Mouse (Mus musculus): ENCODE measurements around the gene Grasp. TPM values are rescaled to one million over a fixed set of nuclear protein-coding genes. Genes with fewer than 3 reads are reported as not detected.

The Grasp gene
- polyA plus RNA-seq, 1 experiment from 2014 or later: 6.1 TPM

- H3K36me3 ChIP-seq (ENCODE audit: control insufficient read depth, insufficient read depth, low read length): peaks cover 3% of the 10 kb centered on the region
- H3K9me3 ChIP-seq (ENCODE audit: control insufficient read depth, low read length): no peaks in the 10 kb centered on the region
- H3K4me3 ChIP-seq (ENCODE audit: low read length): no peak overlapping the region
- no peaks in the 10 kb centered on the region for H3K27me3 ChIP-seq (ENCODE audit: control insufficient read depth, insufficient read depth, low read depth, low read length)
- H3K9ac ChIP-seq (ENCODE audit: low read length): no peak overlapping the region
- WGBS: 12% methylated on average over 3 of the region's 3 CpGs
- 0 out of 2 replicates have a peak overlapping the region, but pooled peaks have one; percentile 40 for H3K27ac ChIP-seq (ENCODE audit: low read length)
- peaks cover 48% of the 10 kb centered on the region for H3K4me1 ChIP-seq (replicated peaks; ENCODE audit: control insufficient read depth, insufficient read depth, low read length)
- H3K4me2 ChIP-seq (ENCODE audit: low read depth, low read length): no peak overlapping the region
- ATAC-seq (ENCODE audit: low read depth): no peak
Measured at GRCm38 (mm10) chr15:101236878-101237277, 12.9 kb downstream of the Grasp start.

GRCm38 (mm10) chr15:101238885-101239511 is 15.0 kb downstream of the Grasp start:
- no peaks in the 10 kb centered on the region for H3K9me3 ChIP-seq (ENCODE audit: control insufficient read depth, low read length)
- peak overlapping the region; percentile 57 for H3K4me2 ChIP-seq (ENCODE audit: low read depth, low read length)
- no peak overlapping the region for H3K27ac ChIP-seq (ENCODE audit: low read length)
- WGBS: 4% methylated on average over 27 of the region's 28 CpGs
- H3K4me3 ChIP-seq (ENCODE audit: low read length): peak overlapping the region; percentile 26
- peak overlapping the region; percentile 55 for H3K9ac ChIP-seq (ENCODE audit: low read length)
- H3K36me3 ChIP-seq (ENCODE audit: control insufficient read depth, insufficient read depth, low read length): no peaks in the 10 kb centered on the region
- ATAC-seq (ENCODE audit: low read depth): peak; percentile 18; the same call in 1 of the 2 replicates
- no peaks in the 10 kb centered on the region for H3K27me3 ChIP-seq (ENCODE audit: control insufficient read depth, insufficient read depth, low read depth, low read length)
- peaks cover 33% of the 10 kb centered on the region for H3K4me1 ChIP-seq (replicated peaks; ENCODE audit: control insufficient read depth, insufficient read depth, low read length)

- Histone ChIP-seq H3K27ac (ENCODE audit: low read length) (no peak overlapping the region), H3K36me3 (ENCODE audit: control insufficient read depth, insufficient read depth, low read length) (no peaks in the 10 kb centered on the region), H3K4me3 (ENCODE audit: low read length) (no peak overlapping the region), H3K9me3 (ENCODE audit: control insufficient read depth, low read length) (no peaks in the 10 kb centered on the region), H3K27me3 (ENCODE audit: control insufficient read depth, insufficient read depth, low read depth, low read length) (no peaks in the 10 kb centered on the region), H3K9ac (ENCODE audit: low read length) (no peak overlapping the region), H3K4me1 (replicated peaks; ENCODE audit: control insufficient read depth, insufficient read depth, low read length) (peaks cover 33% of the 10 kb centered on the region), H3K4me2 (ENCODE audit: low read depth, low read length) (no peak overlapping the region)
- 61% methylated on average over 8 of the region's 8 CpGs for WGBS
- no peak for ATAC-seq (ENCODE audit: low read depth)
Measured at GRCm38 (mm10) chr15:101239821-101240220, 15.8 kb downstream of the Grasp start.

GRCm38 (mm10) chr15:101240799-101241204 is 16.8 kb downstream of the Grasp start:
- ATAC-seq (ENCODE audit: low read depth): peak; percentile 66
- H3K27ac ChIP-seq (ENCODE audit: low read length): peak overlapping the region; percentile 16; the same call in 1 of the 2 replicates
- H3K9ac ChIP-seq (ENCODE audit: low read length): peak overlapping the region; percentile 52
- peak overlapping the region; percentile 61 for H3K4me2 ChIP-seq (ENCODE audit: low read depth, low read length)
- no peaks in the 10 kb centered on the region for H3K36me3 ChIP-seq (ENCODE audit: control insufficient read depth, insufficient read depth, low read length)
- H3K4me3 ChIP-seq (ENCODE audit: low read length): peak overlapping the region; percentile 26
- H3K9me3 ChIP-seq (ENCODE audit: control insufficient read depth, low read length): no peaks in the 10 kb centered on the region
- H3K27me3 ChIP-seq (ENCODE audit: control insufficient read depth, insufficient read depth, low read depth, low read length): no peaks in the 10 kb centered on the region
- WGBS: 3% methylated on average over 10 of the region's 10 CpGs
- H3K4me1 ChIP-seq (replicated peaks; ENCODE audit: control insufficient read depth, insufficient read depth, low read length): peaks cover 24% of the 10 kb centered on the region

- Histone ChIP-seq H3K4me2 (ENCODE audit: low read depth, low read length) (peak overlapping the region; percentile 61), H3K4me3 (ENCODE audit: low read length) (peak overlapping the region; percentile 26), H3K27me3 (ENCODE audit: control insufficient read depth, insufficient read depth, low read depth, low read length) (no peaks in the 10 kb centered on the region), H3K27ac (ENCODE audit: low read length) (peak overlapping the region; percentile 16; the same call in 1 of the 2 replicates), H3K4me1 (replicated peaks; ENCODE audit: control insufficient read depth, insufficient read depth, low read length) (peaks cover 22% of the 10 kb centered on the region), H3K9me3 (ENCODE audit: control insufficient read depth, low read length) (no peaks in the 10 kb centered on the region), H3K9ac (ENCODE audit: low read length) (peak overlapping the region; percentile 52), H3K36me3 (ENCODE audit: control insufficient read depth, insufficient read depth, low read length) (no peaks in the 10 kb centered on the region)
- ATAC-seq (ENCODE audit: low read depth): no peak
- 38% methylated on average over 9 of the region's 9 CpGs for WGBS
Measured at GRCm38 (mm10) chr15:101241236-101241635, 17.2 kb downstream of the Grasp start.

GRCm38 (mm10) chr15:101241853-101242252 is 17.9 kb downstream of the Grasp start:
- H3K27me3 ChIP-seq (ENCODE audit: control insufficient read depth, insufficient read depth, low read depth, low read length): no peaks in the 10 kb centered on the region
- no peak overlapping the region for H3K4me2 ChIP-seq (ENCODE audit: low read depth, low read length)
- no peak for ATAC-seq (ENCODE audit: low read depth)
- no peak overlapping the region for H3K4me3 ChIP-seq (ENCODE audit: low read length)
- H3K9ac ChIP-seq (ENCODE audit: low read length): 0 out of 2 replicates have a peak overlapping the region, but pooled peaks have one; percentile 21
- no peaks in the 10 kb centered on the region for H3K36me3 ChIP-seq (ENCODE audit: control insufficient read depth, insufficient read depth, low read length)
- WGBS: 48% methylated on average over 9 of the region's 9 CpGs
- peaks cover 23% of the 10 kb centered on the region for H3K4me1 ChIP-seq (replicated peaks; ENCODE audit: control insufficient read depth, insufficient read depth, low read length)
- no peak overlapping the region for H3K27ac ChIP-seq (ENCODE audit: low read length)
- no peaks in the 10 kb centered on the region for H3K9me3 ChIP-seq (ENCODE audit: control insufficient read depth, low read length)

- Histone ChIP-seq H3K4me2 (ENCODE audit: low read depth, low read length) (no peak overlapping the region), H3K36me3 (ENCODE audit: control insufficient read depth, insufficient read depth, low read length) (no peaks in the 10 kb centered on the region), H3K9ac (ENCODE audit: low read length) (no peak overlapping the region), H3K4me1 (replicated peaks; ENCODE audit: control insufficient read depth, insufficient read depth, low read length) (peaks cover 29% of the 10 kb centered on the region), H3K9me3 (ENCODE audit: control insufficient read depth, low read length) (no peaks in the 10 kb centered on the region), H3K4me3 (ENCODE audit: low read length) (no peak overlapping the region), H3K27ac (ENCODE audit: low read length) (no peak overlapping the region), H3K27me3 (ENCODE audit: control insufficient read depth, insufficient read depth, low read depth, low read length) (no peaks in the 10 kb centered on the region)
- ATAC-seq (ENCODE audit: low read depth): no peak
- WGBS: 24% methylated on average over 8 of the region's 8 CpGs
Measured at GRCm38 (mm10) chr15:101242645-101243044, 18.7 kb downstream of the Grasp start.

- Histone ChIP-seq H3K4me3 (ENCODE audit: low read length) (no peak overlapping the region), H3K9me3 (ENCODE audit: control insufficient read depth, low read length) (no peaks in the 10 kb centered on the region), H3K9ac (ENCODE audit: low read length) (no peak overlapping the region), H3K4me2 (ENCODE audit: low read depth, low read length) (no peak overlapping the region), H3K27me3 (ENCODE audit: control insufficient read depth, insufficient read depth, low read depth, low read length) (no peaks in the 10 kb centered on the region), H3K4me1 (replicated peaks; ENCODE audit: control insufficient read depth, insufficient read depth, low read length) (peaks cover 31% of the 10 kb centered on the region), H3K36me3 (ENCODE audit: control insufficient read depth, insufficient read depth, low read length) (no peaks in the 10 kb centered on the region), H3K27ac (ENCODE audit: low read length) (no peak overlapping the region)
- 58% methylated on average over 3 of the region's 3 CpGs for WGBS
- ATAC-seq (ENCODE audit: low read depth): no peak
Measured at GRCm38 (mm10) chr15:101244012-101244411, 20.0 kb downstream of the Grasp start.

- Histone ChIP-seq H3K4me2 (ENCODE audit: low read depth, low read length) (peak overlapping the region; percentile 69), H3K36me3 (ENCODE audit: control insufficient read depth, insufficient read depth, low read length) (no peaks in the 10 kb centered on the region), H3K27me3 (ENCODE audit: control insufficient read depth, insufficient read depth, low read depth, low read length) (no peaks in the 10 kb centered on the region), H3K4me1 (replicated peaks; ENCODE audit: control insufficient read depth, insufficient read depth, low read length) (peaks cover 23% of the 10 kb centered on the region), H3K4me3 (ENCODE audit: low read length) (peak overlapping the region; percentile 49), H3K27ac (ENCODE audit: low read length) (peak overlapping the region; percentile 94), H3K9me3 (ENCODE audit: control insufficient read depth, low read length) (no peaks in the 10 kb centered on the region), H3K9ac (ENCODE audit: low read length) (peak overlapping the region; percentile 74)
- WGBS: under 1% methylated on average over 56 of the region's 56 CpGs
- peak; percentile 98 for ATAC-seq (ENCODE audit: low read depth)
Measured at GRCm38 (mm10) chr15:101246231-101247154, 22.5 kb downstream of the Grasp start.

Measured in lung, embryonic 16.5 days (tissue).